Mouse (Mus musculus) stomach, embryonic 14.5 days (tissue): ENCODE measurements around the gene S1pr3. TPM values are rescaled to one million over a fixed set of nuclear protein-coding genes. Genes with fewer than 3 reads are reported as not detected.

ENCODE experiments used
- polyA plus RNA-seq: library from polyadenylated mRNA; unstranded; fragments of >200 nt; fragmentation: Nextera tagmentation; extraction: Ambion mirVana; gene quantifications from 2 replicates; pipeline ENCODE4 v1.2.1, GENCODE M21; 2014

The S1pr3 gene
- polyA plus RNA-seq, 1 experiment from 2014 or later = 61.1 TPM

Other genes starting within 250 kb of the S1pr3 start
- gene Nxnl2, start 237.6 kb upstream of the S1pr3 start, polyA plus RNA-seq = 1.0 and 1.1 TPM in 2 replicates
- 0.46 and 0.50 TPM in 2 replicates for gene Shc3, start 160.8 kb downstream of the S1pr3 start, polyA plus RNA-seq
- 348 and 373 TPM in 2 replicates for gene Cks2, start 236.6 kb downstream of the S1pr3 start, polyA plus RNA-seq
- 34.2 and 35.3 TPM in 2 replicates for gene Secisbp2, start 243.1 kb downstream of the S1pr3 start, polyA plus RNA-seq